Mouse (Mus musculus) forebrain, postnatal 0 days (tissue): ENCODE measurements around the gene Rap1b. TPM values are rescaled to one million over a fixed set of nuclear protein-coding genes. Genes with fewer than 3 reads are reported as not detected.

Source experiments
- ATAC-seq: fragments of 200-750 bp; cut with Nextera tagmentation; 2 replicates; pipeline ENCODE4 v1.8.0; 2017; ENCODE audit warnings: mild to moderate bottlenecking, moderate library complexity
- DNase-seq: peaks from one replicate; pipeline ENCODE4 v3.0.0-alpha.2; 2015
- H3K27ac ChIP-seq: fragments of 300-500 bp; sonication (generic); 2 replicates; pipeline ENCODE4 v1.5.1; 2014; ENCODE audit warnings: low read depth, mild to moderate bottlenecking, antibody characterized with exemption, low read length, moderate library complexity, mixed read lengths
- H3K27me3 ChIP-seq: fragments of 300-500 bp; sonication (generic); 2 replicates; pipeline ENCODE4 v1.6.1; 2014; ENCODE audit warnings: mild to moderate bottlenecking, low read length, mixed read lengths; ENCODE audit not compliant: insufficient read depth
- H3K36me3 ChIP-seq: fragments of 300-500 bp; sonication (generic); 2 replicates; pipeline ENCODE4 v1.6.1; 2014; ENCODE audit warnings: mild to moderate bottlenecking, moderate library complexity; ENCODE audit not compliant: insufficient read depth
- H3K4me1 ChIP-seq: fragments of 300-500 bp; sonication (generic); 2 replicates; pipeline ENCODE4 v1.6.1; 2014; ENCODE audit warnings: antibody characterized with exemption; ENCODE audit not compliant: insufficient read depth
- H3K4me2 ChIP-seq: fragments of 300-500 bp; sonication (generic); 2 replicates; pipeline ENCODE4 v1.6.1; 2014; ENCODE audit warnings: low read depth, mild to moderate bottlenecking, moderate library complexity
- H3K4me3 ChIP-seq: fragments of 300-500 bp; sonication (generic); 2 replicates; pipeline ENCODE4 v1.5.1; 2014; ENCODE audit warnings: low read depth, low read length, mixed read lengths
- H3K9ac ChIP-seq: fragments of 300-500 bp; sonication (generic); 2 replicates; pipeline ENCODE4 v1.6.1; 2014; ENCODE audit warnings: mild to moderate bottlenecking
- H3K9me3 ChIP-seq: fragments of 300-500 bp; sonication (generic); 2 replicates; pipeline ENCODE4 v1.6.1; 2016; ENCODE audit warnings: low read length
- CTCF ChIP-seq: sonication (generic); IDR thresholded peaks from 2 replicates; pipeline ENCODE4 v1.5.1; 2016; ENCODE audit warnings: antibody characterized with exemption, control low read depth, low read depth
- WGBS: fragments of 180-500 bp; shearing (Covaris S2); extraction: QIAGEN DNeasy Blood & Tissue Kit; methylation state at CpG from one replicate; pipeline ENCODE4 v1.1.7; 2014; 5-methylcytosine and 5-hydroxymethylcytosine counted together
- polyA plus RNA-seq: library from polyadenylated mRNA; unstranded; fragments of >200 nt; fragmentation: Nextera tagmentation; extraction: Ambion mirVana; gene quantifications from 2 replicates; pipeline ENCODE4 v1.2.1, GENCODE M21; 2015
- total RNA-seq: library from RNA; depleted of rRNA; stranded (reverse); fragments of >200 nt; gene quantifications from 2 replicates; pipeline ENCODE4 v1.2.3, GENCODE M21; 2014; rRNA removed

The Rap1b gene
- total and polyA plus RNA-seq, 2 experiments from 2014 or later: 66.3 to 148 TPM

GRCm38 (mm10) chr10:117765116-117765894 is 80.5 kb downstream of the Rap1b start:
- no peak for TF ChIP-seq CTCF
- WGBS: 93% methylated on average over 11 of the region's 11 CpGs
- H3K9ac ChIP-seq: no peak overlapping the region
- H3K9me3 ChIP-seq: no peaks in the 10 kb centered on the region
- ATAC-seq: no peak
- DNase-seq: no peak
- H3K4me2 ChIP-seq: no peak overlapping the region
- no peak overlapping the region for H3K4me3 ChIP-seq
- no peak overlapping the region for H3K27ac ChIP-seq
- H3K4me1 ChIP-seq: no peaks in the 10 kb centered on the region
- H3K36me3 ChIP-seq: peaks cover 68% of the 10 kb centered on the region
- no peaks in the 10 kb centered on the region for H3K27me3 ChIP-seq

- Histone ChIP-seq H3K4me2 (no peak overlapping the region), H3K4me3 (no peak overlapping the region), H3K4me1 (no peaks in the 10 kb centered on the region), H3K9ac (no peak overlapping the region), H3K27me3 (no peaks in the 10 kb centered on the region), H3K9me3 (no peaks in the 10 kb centered on the region), H3K27ac (no peak overlapping the region), H3K36me3 (peaks cover 68% of the 10 kb centered on the region)
- TF ChIP-seq CTCF: no peak
- 93% methylated on average over 6 of the region's 6 CpGs for WGBS
- no peak for DNase-seq
- ATAC-seq: no peak
These were observed 81.2 kb downstream of the Rap1b start for GRCm38 (mm10) chr10:117764598-117764997.

Other genes starting within 250 kb of the Rap1b start
- 3.0 and 3.4 TPM in 2 replicates for gene Cpm, start 216.5 kb downstream of the Rap1b start, total RNA-seq
- 4.4 and 7.5 TPM in 2 replicates for gene Cpm, start 216.5 kb downstream of the Rap1b start, polyA plus RNA-seq
- 51.3 and 77.3 TPM in 2 replicates for gene Mdm2, start 135.3 kb downstream of the Rap1b start, total RNA-seq
- gene Mdm2, start 135.3 kb downstream of the Rap1b start, polyA plus RNA-seq: 16.6 and 30.2 TPM in 2 replicates
- gene Slc35e3, start 99.7 kb downstream of the Rap1b start, total RNA-seq: 22.1 and 28.3 TPM in 2 replicates
- gene Slc35e3, start 99.7 kb downstream of the Rap1b start, polyA plus RNA-seq: 17.0 and 22.9 TPM in 2 replicates
- gene Nup107, start 53.3 kb downstream of the Rap1b start, total RNA-seq: 28.0 and 38.8 TPM in 2 replicates
- gene Nup107, start 53.3 kb downstream of the Rap1b start, polyA plus RNA-seq: 22.0 and 27.1 TPM in 2 replicates